Mouse (Mus musculus): Measurements from ENCODE around the gene Hat1.

Hat1 gene

DNA sequence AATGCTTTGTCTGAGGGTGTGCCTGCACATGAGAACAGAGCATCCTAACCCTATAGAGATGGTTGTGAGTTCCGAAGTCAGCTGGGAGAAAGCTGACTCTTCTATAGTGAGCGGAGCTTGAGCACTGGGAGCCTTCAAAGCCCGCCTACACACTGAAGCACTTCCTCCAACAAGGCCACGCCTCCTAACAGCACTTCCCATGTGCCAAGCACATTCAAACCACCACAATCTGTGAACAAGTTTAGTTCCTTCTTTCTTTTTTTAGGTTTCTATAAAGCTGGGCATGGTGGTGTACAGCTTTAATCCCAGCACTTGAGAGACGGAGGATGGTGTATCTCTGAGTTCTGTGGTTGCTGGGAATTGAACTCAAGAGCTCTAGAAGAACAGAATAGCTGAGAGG lies 11.3 kb upstream of the Hat1 start:
- DNase-seq, result no peak

- peak; percentile 55 for DNase-seq
Observed at GRCm38 (mm10) chr2:71381962-71382361, 6.8 kb upstream of the Hat1 start.

DNA sequence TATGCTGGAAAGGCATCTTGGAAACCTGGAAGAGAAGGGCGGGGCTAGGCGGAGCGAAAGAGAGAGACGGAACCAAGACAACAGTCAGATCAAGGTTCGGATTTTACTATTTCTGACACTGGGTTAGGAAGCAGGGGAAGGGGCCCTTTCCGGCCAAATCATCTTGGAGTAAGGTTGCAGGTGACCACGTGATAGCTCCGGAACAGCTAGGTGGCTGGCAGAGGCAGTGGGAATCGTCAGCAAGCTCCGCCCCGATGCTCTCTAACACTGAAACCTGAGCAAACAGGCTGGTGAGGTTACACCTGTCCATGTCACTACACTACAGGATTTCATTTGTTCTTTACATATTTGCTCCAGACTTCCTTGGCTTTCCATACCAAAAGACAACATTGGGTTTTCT lies 4.9 kb upstream of the Hat1 start:
- peak; percentile 62 for DNase-seq

DNA sequence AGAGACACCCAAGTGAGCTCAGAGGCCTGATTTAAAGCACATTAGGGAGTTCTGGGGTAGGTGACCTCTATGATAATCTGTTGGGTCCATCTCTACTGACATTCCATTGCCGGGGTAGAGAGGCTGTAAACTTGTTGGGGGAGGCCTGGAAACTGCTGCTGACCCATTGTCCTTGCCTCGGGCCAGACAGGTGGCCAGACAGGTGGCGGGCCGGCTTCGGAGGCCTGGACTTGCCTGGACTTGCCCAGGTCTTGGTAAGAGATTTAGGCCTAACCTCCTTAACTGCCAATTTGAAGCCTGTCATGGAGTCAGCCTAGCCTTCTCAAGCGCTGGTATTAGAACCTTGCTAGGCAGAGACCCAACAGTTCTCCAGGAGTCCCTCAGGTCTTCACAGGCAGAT lies 992 bp upstream of the Hat1 start:
- peak; percentile 84 for DNase-seq

DNA sequence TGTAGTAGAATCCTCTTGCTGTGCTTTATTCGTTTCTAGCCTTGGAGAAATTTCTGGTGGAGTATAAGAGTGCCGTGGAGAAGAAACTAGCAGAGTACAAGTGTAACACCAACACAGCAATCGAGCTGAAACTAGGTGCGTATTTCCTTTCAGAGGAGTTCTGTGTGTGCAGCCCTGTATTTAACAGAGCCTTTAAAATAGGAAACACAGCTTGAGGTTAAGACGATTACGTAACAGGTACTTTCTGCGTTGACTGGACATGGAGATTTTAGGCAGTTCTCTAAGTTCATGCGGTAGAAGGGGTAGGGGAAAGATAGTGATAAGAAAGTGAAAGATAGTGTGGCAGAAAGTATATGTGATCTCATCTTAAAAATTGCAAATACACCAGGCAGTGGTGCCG lies 1.1 kb downstream of the Hat1 start:
- DNase-seq, result no peak

GRCm38 (mm10) chr2:71405613-71406012 lies 16.9 kb downstream of the Hat1 start:
- no peak for DNase-seq

GRCm38 (mm10) chr2:71418760-71419280 lies 30.1 kb downstream of the Hat1 start:
- no peak for DNase-seq

DNA sequence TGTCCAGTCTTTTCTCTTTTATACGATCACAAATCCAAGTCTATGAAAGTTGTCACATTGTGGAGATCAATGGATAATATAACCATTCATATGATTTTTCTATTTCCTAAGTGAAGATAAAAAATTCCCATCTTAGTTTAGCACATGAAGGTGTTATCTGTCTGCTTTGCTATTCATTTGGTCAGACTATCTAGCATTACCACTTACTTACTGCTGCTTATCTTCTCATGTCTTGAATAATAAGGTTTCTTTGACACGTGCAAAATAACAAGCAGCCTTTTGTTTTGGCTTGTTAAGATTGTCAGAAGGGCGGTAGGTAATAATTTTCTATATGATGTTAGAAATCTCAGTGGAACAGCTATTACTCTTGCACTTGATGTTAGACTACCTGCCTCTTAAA lies 30.6 kb downstream of the Hat1 start:
- DNase-seq, result no peak

DNA sequence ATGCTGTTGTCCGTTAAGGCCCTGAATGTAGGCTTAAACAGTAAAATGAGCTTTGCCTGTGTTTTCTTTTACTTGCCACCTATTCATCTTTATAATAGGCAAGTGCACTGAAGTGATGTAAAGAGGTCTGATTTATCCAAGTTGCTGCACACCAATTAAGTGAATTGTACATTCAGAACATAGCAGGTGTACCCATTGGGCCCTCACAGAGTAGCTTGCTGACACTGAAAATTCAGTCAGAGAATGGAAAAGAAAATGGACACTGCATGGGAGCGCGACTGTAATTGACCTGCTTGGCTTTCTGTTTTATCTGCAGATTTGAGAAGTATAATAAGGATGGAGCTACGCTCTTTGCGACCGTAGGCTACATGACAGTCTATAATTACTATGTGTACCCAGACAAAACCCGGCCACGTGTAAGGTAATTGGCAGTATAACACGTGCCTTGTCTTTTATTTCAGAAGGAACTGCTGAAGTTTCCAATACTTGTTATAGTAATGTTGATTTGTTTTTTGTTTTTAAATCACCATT lies 32.2 kb downstream of the Hat1 start:
- DNase-seq, result peak; percentile 42

- peak; percentile 72 for DNase-seq
Observed at GRCm38 (mm10) chr2:71424545-71424944, 35.8 kb downstream of the Hat1 start.

GRCm38 (mm10) chr2:71435440-71435839 lies 46.7 kb downstream of the Hat1 start:
- DNase-seq, result peak; percentile 45

- peak; percentile 36 for DNase-seq
Observed at GRCm38 (mm10) chr2:71443376-71443775, 54.6 kb downstream of the Hat1 start.

DNA sequence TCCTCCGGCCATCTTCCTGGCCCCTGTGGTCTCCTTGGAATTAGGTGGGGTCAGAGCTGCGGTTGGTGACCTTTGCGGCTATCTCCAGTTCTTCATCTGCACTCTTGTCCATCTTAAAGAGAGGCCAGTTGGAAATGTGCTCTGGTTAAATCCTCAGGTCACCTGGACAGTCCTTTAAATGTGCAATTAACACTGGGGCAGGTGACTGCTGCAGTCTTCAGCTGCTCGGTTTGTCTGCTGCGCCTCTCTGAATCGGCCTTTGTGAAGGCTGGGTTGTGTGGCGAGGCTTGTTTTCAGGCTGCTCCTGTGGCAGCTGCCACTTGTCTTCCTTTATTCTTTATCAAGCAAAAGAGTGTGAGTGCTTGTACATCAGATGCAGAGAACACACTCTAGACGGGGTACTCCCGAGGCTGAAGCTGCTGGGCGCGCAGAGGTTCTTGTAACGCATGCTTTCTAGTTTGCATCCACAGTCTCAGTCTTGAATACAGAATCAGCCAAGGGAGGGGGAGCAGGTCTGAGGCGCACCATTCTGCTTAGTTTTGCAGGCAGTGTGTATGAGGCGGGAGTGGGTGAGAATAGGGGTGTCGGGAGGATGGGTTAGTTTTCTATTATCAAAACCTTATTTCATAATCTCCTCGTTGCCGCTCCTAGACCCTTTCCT lies 56.9 kb downstream of the Hat1 start:
- peak; percentile 51 for DNase-seq

- DNase-seq, result peak; percentile 35
Observed at GRCm38 (mm10) chr2:71449604-71450003, 60.8 kb downstream of the Hat1 start.

DNA sequence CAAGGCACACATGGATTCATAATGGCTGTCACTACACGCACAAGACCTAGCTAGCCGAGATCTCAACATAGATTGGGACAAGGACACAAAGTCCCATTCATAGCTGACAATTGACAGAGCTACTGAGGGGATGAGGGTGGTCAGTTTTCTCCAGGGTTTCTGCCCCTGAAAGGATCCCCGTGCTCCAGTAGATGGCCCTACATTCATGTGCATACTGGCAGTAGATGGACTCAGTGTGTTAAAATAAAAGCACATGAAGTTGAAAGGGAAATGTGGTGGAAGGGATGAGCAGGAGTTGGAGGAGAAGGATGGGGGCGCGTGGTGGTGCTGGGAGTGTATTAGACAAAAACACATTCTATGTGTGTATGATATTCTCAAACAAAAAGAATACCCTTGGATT lies 63.0 kb downstream of the Hat1 start:
- peak; percentile 64 for DNase-seq

DNA sequence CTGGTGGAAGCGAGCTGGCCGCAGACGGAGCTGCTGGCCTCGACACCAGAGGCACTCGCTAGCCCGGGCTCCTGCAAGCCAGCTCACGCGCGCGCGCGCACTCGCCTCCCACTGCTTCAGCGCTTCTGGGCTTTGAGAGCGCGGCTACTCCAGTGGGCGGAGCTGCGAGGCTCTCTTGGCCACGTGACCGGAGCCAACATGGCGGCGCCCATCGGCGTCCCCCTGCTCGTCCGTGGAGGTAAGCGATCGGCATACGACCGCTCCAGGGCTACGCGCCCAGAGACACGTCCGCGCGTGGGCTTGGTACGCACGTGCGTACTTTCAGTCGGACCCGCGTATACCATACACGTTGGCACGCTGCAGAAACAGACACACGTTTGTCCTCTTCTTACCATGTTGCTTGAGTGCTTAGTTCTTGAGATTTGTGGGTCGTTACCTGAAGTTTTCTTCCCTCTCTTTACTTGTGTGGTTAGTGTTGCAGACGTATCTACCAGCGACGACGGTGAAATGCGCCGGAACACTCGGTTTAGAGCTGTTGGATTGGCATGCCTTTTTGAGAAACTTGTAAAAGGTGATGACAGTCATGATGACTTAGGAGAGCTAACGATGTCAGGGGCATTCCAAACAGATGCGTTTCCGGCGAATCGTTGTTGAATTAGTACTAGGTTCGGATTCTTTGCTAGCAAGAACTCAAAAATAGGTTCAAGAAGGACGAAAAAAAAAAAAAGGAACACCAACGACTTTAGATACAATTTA lies 64.6 kb downstream of the Hat1 start, which contains the start of gene Metap1d:
Metap1d (plus strand) TSS at position 116 of the 756 bp plus-strand sequence.
- DNase-seq, result peak; percentile 99

- no peak for DNase-seq
Observed at GRCm38 (mm10) chr2:71453917-71454260, 65.1 kb downstream of the Hat1 start.

DNA sequence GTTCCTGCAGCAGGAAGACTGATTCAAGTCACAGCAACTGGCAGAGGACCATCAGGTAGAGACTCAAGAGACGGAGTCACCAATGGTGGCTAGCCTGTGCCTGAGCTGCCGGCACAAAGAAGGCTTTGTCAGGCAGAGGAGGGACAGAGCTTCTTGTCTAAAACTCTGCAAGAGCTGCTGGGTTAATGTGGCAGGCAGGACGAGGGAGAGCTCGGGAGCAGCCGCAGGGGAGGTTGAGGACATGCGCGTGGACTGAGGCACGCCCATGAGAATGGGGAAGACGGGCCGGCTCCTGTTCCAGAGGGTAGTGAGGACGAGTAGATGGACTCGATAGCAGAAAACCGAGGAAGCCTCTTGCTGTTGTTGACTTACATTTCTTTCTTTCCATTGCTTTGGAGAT lies 69.9 kb downstream of the Hat1 start:
- DNase-seq, result peak; percentile 90

- peak; percentile 70 for DNase-seq
Observed at GRCm38 (mm10) chr2:71459659-71460058, 70.9 kb downstream of the Hat1 start.

- peak; percentile 73 for DNase-seq
Observed at GRCm38 (mm10) chr2:71461139-71461538, 72.4 kb downstream of the Hat1 start.

DNA sequence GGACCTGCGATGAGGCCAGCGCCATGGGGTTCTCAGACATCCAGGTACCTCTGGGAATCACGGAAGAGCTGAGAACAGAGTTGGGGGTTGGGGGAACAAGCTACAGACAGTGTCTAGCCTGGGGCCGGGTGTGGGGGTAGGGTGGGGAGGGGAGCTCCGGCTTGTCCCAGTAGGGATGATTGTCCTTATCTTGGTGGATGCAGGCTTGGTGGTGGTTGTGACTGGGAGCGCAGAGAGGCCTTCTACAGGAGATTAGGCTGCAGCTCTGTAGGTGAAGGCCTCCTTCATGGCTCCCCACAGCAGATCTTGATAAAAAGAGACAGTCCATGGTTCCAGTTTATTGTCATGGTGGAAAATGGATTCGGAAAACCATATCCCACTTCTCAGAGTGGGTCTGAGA lies 72.8 kb downstream of the Hat1 start:
- peak; percentile 29 for DNase-seq

- DNase-seq, result peak; percentile 64
Observed at GRCm38 (mm10) chr2:71462066-71462465, 73.3 kb downstream of the Hat1 start.

DNA sequence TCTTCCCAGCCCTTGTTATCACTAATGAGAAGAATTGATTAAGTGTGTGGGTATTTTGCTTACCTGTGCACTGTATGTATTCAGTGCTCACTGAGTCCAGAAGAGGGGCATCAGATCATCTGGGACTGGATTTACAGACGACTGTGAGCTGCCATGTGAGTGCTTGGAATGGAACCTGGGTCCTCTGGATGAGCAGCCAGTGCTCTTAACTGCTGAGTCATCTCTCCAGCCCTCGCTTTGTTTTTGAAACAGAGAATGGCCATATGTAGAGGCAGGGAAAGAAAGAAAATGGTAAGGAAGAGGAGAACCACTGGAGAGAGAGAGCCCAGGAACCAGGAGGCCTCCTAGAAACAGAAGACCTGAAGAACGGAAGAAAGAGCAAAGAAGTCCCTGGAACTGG lies 73.8 kb downstream of the Hat1 start:
- DNase-seq, result peak; percentile 25

- DNase-seq, result peak; percentile 83
Observed at GRCm38 (mm10) chr2:71466103-71466502, 77.3 kb downstream of the Hat1 start.
